Mouse (Mus musculus): ENCODE measurements around the gene Mknk1.

DNA sequence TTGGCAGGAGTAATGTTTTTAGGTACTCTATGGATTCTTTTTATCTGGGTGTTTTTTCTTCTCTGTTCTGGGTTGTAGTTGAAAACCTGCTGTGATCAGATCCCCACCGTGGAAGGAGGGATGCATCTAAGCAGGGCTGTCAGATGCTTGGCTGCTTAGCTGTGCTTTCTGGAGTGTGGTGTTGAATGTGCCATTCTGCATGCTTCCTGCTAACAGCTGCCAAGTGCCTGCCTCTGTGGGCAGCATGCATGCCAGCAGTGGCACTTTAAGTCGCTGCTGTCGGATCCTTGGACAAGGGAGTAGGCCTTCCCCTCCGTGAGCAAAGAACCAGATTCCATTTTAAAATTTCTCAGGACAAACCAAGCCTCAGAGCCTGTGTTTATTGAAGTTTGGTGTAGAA is 16.6 kb downstream of the Mknk1 start:
- TF ChIP-seq CTCF (IDR thresholded peaks at IDR 0.05; ENCODE audit: control insufficient read depth, insufficient read depth, insufficient read length) (no peak), MAX (IDR thresholded peaks at IDR 0.05) (no peak), CEBPB (IDR thresholded peaks at IDR 0.05; ENCODE audit: low read depth) (no peak), MYOD1 (IDR thresholded peaks at IDR 0.05; ENCODE audit: control insufficient read depth, insufficient read length, low read depth) (no peak), FOSL1 (IDR thresholded peaks at IDR 0.05; ENCODE audit: insufficient read depth, low read length, poor library complexity, severe bottlenecking) (no peak), USF1 (IDR thresholded peaks at IDR 0.05; ENCODE audit: low read depth) (no peak)
